Mouse (Mus musculus): Measurements from ENCODE around the gene Pde5a.

- TF ChIP-seq USF1 (IDR thresholded peaks at IDR 0.05; ENCODE audit: low read depth) (no peak), CTCF (IDR thresholded peaks at IDR 0.05; ENCODE audit: control insufficient read depth, insufficient read depth, insufficient read length) (no peak), MAX (IDR thresholded peaks at IDR 0.05) (no peak)
Observed at GRCm38 (mm10) chr3:122837639-122838038, 108.9 kb downstream of the Pde5a start.

Measured in C2C12 (cell line).